Mouse (Mus musculus) inflammation-experienced regulatory T-cells, adult 6 months (primary cell): ENCODE data around the gene Emilin1. TPM values are rescaled to one million over a fixed set of nuclear protein-coding genes. Genes with fewer than 3 reads are reported as not detected.
A peak's percentile ranks its signal among the peaks of the same experiment; 100 is the strongest.

Experiments
- ATAC-seq: one replicate; pipeline ENCODE4 v1.8.0; 2017
- polyA plus RNA-seq, 3 experiments: library from polyadenylated mRNA; unstranded; fragments of 100-300 nt; shearing (Covaris generic); gene quantifications; one replicate each; pipeline ENCODE4 v1.2.1; 2017

The Emilin1 gene
- polyA plus RNA-seq, 3 experiments from 2014 or later = 0.84 TPM; not detected in 2

- ATAC-seq = no peak
Observed at GRCm38 (mm10) chr5:30927945-30928529, 14.8 kb downstream of the Emilin1 start.

GRCm38 (mm10) chr5:30930121-30930520, 16.9 kb downstream of the Emilin1 start:
- ATAC-seq = no peak

GRCm38 (mm10) chr5:30930846-30931245, 17.6 kb downstream of the Emilin1 start:
- ATAC-seq = no peak

GRCm38 (mm10) chr5:30931378-30931777, 18.2 kb downstream of the Emilin1 start:
- no peak for ATAC-seq

GRCm38 (mm10) chr5:30933705-30934104, 20.5 kb downstream of the Emilin1 start:
- ATAC-seq = no peak

GRCm38 (mm10) chr5:30934725-30935461, 21.7 kb downstream of the Emilin1 start:
- no peak for ATAC-seq

GRCm38 (mm10) chr5:30943004-30943403, 29.8 kb downstream of the Emilin1 start:
- no peak for ATAC-seq

GRCm38 (mm10) chr5:30944344-30944743, 31.1 kb downstream of the Emilin1 start:
- ATAC-seq = no peak

GRCm38 (mm10) chr5:30944956-30945781, 32.0 kb downstream of the Emilin1 start, which contains the start of gene Cgref1:
TSS of gene Cgref1 (minus strand) at chr5:30945591.
- no peak for ATAC-seq

- no peak for ATAC-seq
Observed at GRCm38 (mm10) chr5:30948620-30949019, 35.4 kb downstream of the Emilin1 start.

- ATAC-seq = peak; percentile 92
Observed at GRCm38 (mm10) chr5:30949654-30950326, 36.6 kb downstream of the Emilin1 start.

- no peak for ATAC-seq
Observed at GRCm38 (mm10) chr5:30950451-30950850, 37.2 kb downstream of the Emilin1 start.

GRCm38 (mm10) chr5:30950922-30951321, 37.7 kb downstream of the Emilin1 start:
- ATAC-seq = no peak

GRCm38 (mm10) chr5:30951706-30952105, 38.5 kb downstream of the Emilin1 start:
- ATAC-seq = no peak

GRCm38 (mm10) chr5:30952551-30952950, 39.3 kb downstream of the Emilin1 start:
- ATAC-seq = no peak

GRCm38 (mm10) chr5:30954065-30954464, 40.9 kb downstream of the Emilin1 start:
- no peak for ATAC-seq

- no peak for ATAC-seq
Observed at GRCm38 (mm10) chr5:30954556-30954955, 41.4 kb downstream of the Emilin1 start.

- no peak for ATAC-seq
Observed at GRCm38 (mm10) chr5:30955751-30956150, 42.5 kb downstream of the Emilin1 start.

- ATAC-seq = no peak
Observed at GRCm38 (mm10) chr5:30957891-30958290, 44.7 kb downstream of the Emilin1 start.

GRCm38 (mm10) chr5:30959198-30959854, 46.1 kb downstream of the Emilin1 start:
- no peak for ATAC-seq

- ATAC-seq = peak; percentile 93
Observed at GRCm38 (mm10) chr5:30959966-30960501, 46.8 kb downstream of the Emilin1 start, which contains the start of gene Preb. TSS of gene Preb (minus strand) at chr5:30960361.

- no peak for ATAC-seq
Observed at GRCm38 (mm10) chr5:30960814-30961213, 47.6 kb downstream of the Emilin1 start.
